Mouse (Mus musculus): ENCODE results near the gene Gm4924. TPM values are rescaled to one million over a fixed set of nuclear protein-coding genes. Genes with fewer than 3 reads are reported as not detected.

Gene Gm4924
- polyA plus RNA-seq (2015; fragmentation: Nextera tagmentation; extraction: Ambion mirVana), result 6.2 and 8.5 TPM in 2 replicates

DNA sequence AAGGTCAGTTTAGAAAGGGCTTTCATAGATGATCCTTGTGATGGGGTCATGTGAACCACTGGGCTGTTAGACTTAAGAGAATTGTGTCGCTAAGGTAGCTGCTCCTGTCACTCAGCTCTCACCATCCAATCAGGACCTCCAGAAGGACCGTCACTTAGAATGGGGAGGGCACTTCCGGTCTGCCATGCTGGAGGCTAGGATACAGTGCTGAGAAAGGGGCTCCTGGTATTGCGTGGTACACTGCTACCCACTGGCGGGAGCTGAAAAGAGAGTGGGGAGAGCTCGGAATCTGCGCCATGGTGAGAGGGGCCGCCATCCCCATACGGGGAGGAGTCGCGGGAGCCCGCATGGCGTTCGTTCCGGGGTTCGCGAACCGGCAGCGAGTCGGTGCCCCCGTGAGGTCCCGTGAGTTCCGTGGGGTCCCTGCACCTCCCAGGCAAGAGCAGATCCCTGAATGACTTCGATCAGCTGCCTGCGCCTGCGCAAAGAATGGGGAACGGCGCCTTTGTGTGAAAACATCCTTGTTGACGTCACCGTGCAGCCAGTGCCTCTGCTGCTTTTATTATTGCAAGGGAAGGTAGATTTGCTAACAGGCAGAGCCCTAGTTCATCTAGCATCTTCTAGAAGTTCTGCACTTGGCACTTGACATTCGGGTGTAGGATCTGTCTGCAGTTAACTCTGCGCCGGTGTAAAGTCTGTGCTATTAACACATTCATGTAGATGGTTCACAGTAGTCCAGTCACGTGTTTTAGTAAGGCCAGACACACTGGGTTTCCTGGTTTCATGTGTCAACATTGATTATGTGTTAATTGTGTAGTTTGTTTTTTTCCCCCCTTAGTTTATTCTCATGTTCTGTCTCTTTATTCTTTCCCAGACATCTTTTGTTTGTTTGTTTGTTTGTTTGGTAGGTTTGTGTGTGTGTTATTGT lies at the start of gene Gm4924:
Gene Gm4924 (plus strand): TSS at position 173 of the 928 bp plus-strand sequence.
- H3K9ac ChIP-seq (ENCODE audit: low read length), result peak within 1 kb of the TSS; percentile 90
- peak within 1 kb of the TSS; percentile 58 for H3K4me2 ChIP-seq (ENCODE audit: low read depth, low read length)
- H3K27me3 ChIP-seq (ENCODE audit: control insufficient read depth, insufficient read depth, low read length), result no peaks in the 10 kb centered on the region
- no peaks in the 10 kb centered on the region for H3K4me1 ChIP-seq (ENCODE audit: control insufficient read depth, insufficient read depth, low read length)
- H3K9me3 ChIP-seq (replicated peaks; ENCODE audit: control insufficient read depth, low read length), result no peaks in the 10 kb centered on the region
- no peaks in the 10 kb centered on the region for H3K36me3 ChIP-seq (ENCODE audit: control insufficient read depth, insufficient read depth, low read length)
- H3K4me3 ChIP-seq (replicated peaks; ENCODE audit: low read length), result peak within 1 kb of the TSS; percentile 74
- peak; percentile 99 for ATAC-seq (ENCODE audit: insufficient read depth, low FRiP score)
- 3% methylated on average over 34 of the region's 34 CpGs for WGBS
- peak within 1 kb of the TSS; percentile 92 for H3K27ac ChIP-seq (ENCODE audit: low read length)

DNA sequence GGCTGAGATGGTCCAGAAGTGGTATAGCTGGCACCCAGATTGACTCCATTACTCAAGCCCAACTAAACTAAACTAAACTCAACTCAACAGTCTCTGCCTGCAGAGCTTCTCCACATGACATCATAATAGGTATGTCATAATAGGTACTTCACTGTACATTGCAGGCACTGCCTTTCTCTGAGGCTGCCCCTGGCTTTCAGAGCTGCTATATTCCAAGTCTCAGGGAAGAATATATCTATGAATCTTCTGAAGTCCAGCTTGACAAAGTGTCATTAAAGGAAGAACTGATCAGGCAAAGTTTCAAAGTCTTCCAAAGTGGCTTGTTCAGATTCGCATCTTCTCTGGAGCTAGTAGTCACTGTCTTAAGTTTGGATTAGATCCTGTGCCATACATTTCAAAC lies 37.6 kb upstream of the Gm4924 start, which contains the start of gene 4932415D10Rik:
Gene 4932415D10Rik (minus strand): TSS at position 101 of the 400 bp plus-strand sequence.
- Histone ChIP-seq H3K4me2 (ENCODE audit: low read depth, low read length) (no peak within 1 kb of the TSS), H3K9me3 (replicated peaks; ENCODE audit: control insufficient read depth, low read length) (no peaks in the 10 kb centered on the region), H3K27me3 (ENCODE audit: control insufficient read depth, insufficient read depth, low read length) (no peaks in the 10 kb centered on the region), H3K9ac (ENCODE audit: low read length) (no peak within 1 kb of the TSS), H3K4me3 (replicated peaks; ENCODE audit: low read length) (no peak within 1 kb of the TSS), H3K27ac (ENCODE audit: low read length) (no peak within 1 kb of the TSS), H3K4me1 (ENCODE audit: control insufficient read depth, insufficient read depth, low read length) (no peaks in the 10 kb centered on the region), H3K36me3 (ENCODE audit: control insufficient read depth, insufficient read depth, low read length) (no peaks in the 10 kb centered on the region)
- 91% methylated on average over 1 of the region's 1 CpGs for WGBS
- no peak for ATAC-seq (ENCODE audit: insufficient read depth, low FRiP score)

DNA sequence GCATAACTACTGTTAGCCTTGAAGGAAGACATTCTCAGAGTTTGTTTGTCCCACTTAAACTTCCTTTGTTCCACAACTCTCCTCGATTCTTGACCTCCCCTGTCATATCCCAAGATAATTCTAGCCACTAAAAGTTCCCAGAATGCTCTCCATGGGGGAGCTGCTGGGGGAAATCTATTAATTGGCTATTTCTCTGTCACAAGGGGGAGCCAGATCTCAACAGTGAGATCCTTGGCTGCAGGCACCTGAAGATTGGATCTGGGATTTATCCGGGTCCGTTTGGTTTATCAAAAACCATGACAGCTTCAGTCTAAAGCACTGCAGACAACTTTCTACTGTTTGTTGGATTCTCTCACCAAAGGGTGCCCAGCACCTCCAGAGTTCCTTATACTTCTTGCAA lies 33.9 kb upstream of the Gm4924 start:
- 57% methylated on average over 3 of the region's 3 CpGs for WGBS
- no peaks in the 10 kb centered on the region for H3K4me1 ChIP-seq (ENCODE audit: control insufficient read depth, insufficient read depth, low read length)
- no peak overlapping the region for H3K4me3 ChIP-seq (replicated peaks; ENCODE audit: low read length)
- H3K4me2 ChIP-seq (ENCODE audit: low read depth, low read length), result no peak overlapping the region
- H3K9me3 ChIP-seq (replicated peaks; ENCODE audit: control insufficient read depth, low read length), result no peaks in the 10 kb centered on the region
- H3K9ac ChIP-seq (ENCODE audit: low read length), result no peak overlapping the region
- H3K27me3 ChIP-seq (ENCODE audit: control insufficient read depth, insufficient read depth, low read length), result no peaks in the 10 kb centered on the region
- H3K27ac ChIP-seq (ENCODE audit: low read length), result no peak overlapping the region
- H3K36me3 ChIP-seq (ENCODE audit: control insufficient read depth, insufficient read depth, low read length), result no peaks in the 10 kb centered on the region
- no peak for ATAC-seq (ENCODE audit: insufficient read depth, low FRiP score)

DNA sequence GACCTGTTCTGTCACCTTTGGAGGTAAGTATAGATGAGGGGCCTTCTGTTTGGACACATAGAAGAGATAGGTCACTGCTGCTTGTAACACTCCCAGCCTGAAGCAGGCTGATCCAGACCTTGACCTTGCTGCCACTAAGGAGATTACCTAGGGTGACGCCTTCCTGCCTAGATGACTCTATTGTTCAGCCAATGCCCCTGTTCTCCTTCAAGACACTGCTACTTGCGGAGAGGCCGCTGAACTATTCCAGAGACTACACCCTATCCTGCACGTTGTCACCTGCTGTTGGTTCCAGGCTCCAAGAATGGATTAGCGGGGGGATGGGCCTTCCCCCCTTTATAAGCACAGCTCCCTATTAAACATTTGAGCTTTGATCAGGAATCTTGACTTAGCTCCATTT lies 24.2 kb upstream of the Gm4924 start:
- no peaks in the 10 kb centered on the region for H3K4me1 ChIP-seq (ENCODE audit: control insufficient read depth, insufficient read depth, low read length)
- H3K27me3 ChIP-seq (ENCODE audit: control insufficient read depth, insufficient read depth, low read length), result no peaks in the 10 kb centered on the region
- H3K27ac ChIP-seq (ENCODE audit: low read length), result no peak overlapping the region
- H3K9ac ChIP-seq (ENCODE audit: low read length), result no peak overlapping the region
- H3K9me3 ChIP-seq (replicated peaks; ENCODE audit: control insufficient read depth, low read length), result no peaks in the 10 kb centered on the region
- no peak overlapping the region for H3K4me3 ChIP-seq (replicated peaks; ENCODE audit: low read length)
- 76% methylated on average over 5 of the region's 5 CpGs for WGBS
- H3K36me3 ChIP-seq (ENCODE audit: control insufficient read depth, insufficient read depth, low read length), result no peaks in the 10 kb centered on the region
- H3K4me2 ChIP-seq (ENCODE audit: low read depth, low read length), result no peak overlapping the region
- no peak for ATAC-seq (ENCODE audit: insufficient read depth, low FRiP score)

DNA sequence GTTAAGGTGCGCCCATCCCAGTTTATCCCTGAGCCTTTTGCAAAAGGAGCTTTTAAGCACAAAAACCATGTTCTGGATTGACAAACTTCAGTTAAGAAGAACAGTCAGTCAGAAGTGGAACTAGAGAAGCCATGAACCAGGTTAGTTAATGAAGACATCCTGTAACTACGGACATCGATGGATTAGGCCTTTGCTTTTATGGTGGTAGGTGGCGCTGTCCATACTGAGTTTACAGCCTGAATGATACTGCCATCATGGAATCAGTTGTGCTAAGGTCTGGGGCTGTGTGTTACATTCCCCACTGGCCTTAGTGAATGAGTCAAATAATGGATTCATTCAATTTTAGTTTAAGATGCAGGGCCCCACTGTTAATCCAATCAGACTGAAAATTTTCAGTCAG lies 1.3 kb downstream of the Gm4924 start:
- H3K27ac ChIP-seq (ENCODE audit: low read length), result no peak overlapping the region

DNA sequence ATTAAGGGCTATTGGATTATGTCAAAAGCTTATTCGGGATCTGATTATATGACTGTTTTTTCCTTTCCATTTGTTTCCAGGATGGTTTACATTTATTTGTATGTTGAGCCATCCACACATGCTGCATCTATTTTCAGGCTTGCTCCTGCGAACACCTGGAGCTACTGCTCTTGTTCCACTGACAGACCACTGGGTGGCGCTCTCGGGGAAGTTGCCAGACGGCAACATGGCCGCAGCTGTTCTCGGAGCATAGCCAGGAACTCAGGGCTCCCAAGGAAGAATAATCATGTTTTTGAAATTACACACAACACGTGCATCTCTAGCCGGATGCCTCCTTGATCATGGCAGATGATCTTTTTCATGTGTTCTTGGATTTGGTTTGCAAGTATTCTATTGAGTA lies 7.9 kb downstream of the Gm4924 start:
- Histone ChIP-seq H3K4me2 (ENCODE audit: low read depth, low read length) (no peak overlapping the region), H3K27ac (ENCODE audit: low read length) (no peak overlapping the region), H3K9me3 (replicated peaks; ENCODE audit: control insufficient read depth, low read length) (peaks cover 15% of the 10 kb centered on the region), H3K27me3 (ENCODE audit: control insufficient read depth, insufficient read depth, low read length) (no peaks in the 10 kb centered on the region), H3K9ac (ENCODE audit: low read length) (no peak overlapping the region), H3K4me3 (replicated peaks; ENCODE audit: low read length) (no peak overlapping the region), H3K36me3 (ENCODE audit: control insufficient read depth, insufficient read depth, low read length) (0 out of 2 replicates have a peak, but pooled peaks cover 6% of the 10 kb centered on the region), H3K4me1 (ENCODE audit: control insufficient read depth, insufficient read depth, low read length) (no peaks in the 10 kb centered on the region)
- ATAC-seq (ENCODE audit: insufficient read depth, low FRiP score), result no peak
- 89% methylated on average over 9 of the region's 9 CpGs for WGBS

More for the DNA sequence above, 1.3 kb downstream of the Gm4924 start:
- WGBS, result 98% methylated on average over 4 of the region's 4 CpGs
- no peak for ATAC-seq (ENCODE audit: insufficient read depth, low FRiP score)
- H3K4me1 ChIP-seq (ENCODE audit: control insufficient read depth, insufficient read depth, low read length), result no peaks in the 10 kb centered on the region
- H3K4me3 ChIP-seq (replicated peaks; ENCODE audit: low read length), result no peak overlapping the region
- no peaks in the 10 kb centered on the region for H3K36me3 ChIP-seq (ENCODE audit: control insufficient read depth, insufficient read depth, low read length)
- no peak overlapping the region for H3K4me2 ChIP-seq (ENCODE audit: low read depth, low read length)
- no peaks in the 10 kb centered on the region; the same call in 1 of the 2 replicates for H3K9me3 ChIP-seq (replicated peaks; ENCODE audit: control insufficient read depth, low read length)
- no peaks in the 10 kb centered on the region for H3K27me3 ChIP-seq (ENCODE audit: control insufficient read depth, insufficient read depth, low read length)
- no peak overlapping the region for H3K9ac ChIP-seq (ENCODE audit: low read length)

DNA sequence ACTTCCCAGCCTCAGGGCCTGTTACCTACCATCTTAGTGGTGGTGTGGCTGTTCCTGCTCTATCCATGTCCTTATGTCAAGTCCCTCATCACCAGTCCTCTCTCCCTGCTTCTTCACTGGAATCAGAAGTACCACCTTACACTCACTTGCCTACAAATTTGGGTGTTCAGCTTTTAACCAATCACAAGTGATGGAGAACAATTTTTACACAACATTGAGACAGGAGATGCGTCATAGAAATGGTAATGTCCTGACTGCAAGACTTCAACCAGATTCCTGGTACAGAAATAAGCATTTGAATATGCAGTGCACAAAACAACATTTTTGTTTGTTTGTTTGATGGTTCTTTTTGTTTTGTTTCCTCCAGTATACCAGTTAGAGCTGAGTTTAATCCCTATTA lies 28.9 kb downstream of the Gm4924 start:
- no peak overlapping the region for H3K9ac ChIP-seq (ENCODE audit: low read length)
- no peaks in the 10 kb centered on the region for H3K27me3 ChIP-seq (ENCODE audit: control insufficient read depth, insufficient read depth, low read length)
- H3K4me1 ChIP-seq (ENCODE audit: control insufficient read depth, insufficient read depth, low read length), result no peaks in the 10 kb centered on the region
- no peak for ATAC-seq (ENCODE audit: insufficient read depth, low FRiP score)
- 95% methylated on average over 1 of the region's 1 CpGs for WGBS
- H3K9me3 ChIP-seq (replicated peaks; ENCODE audit: control insufficient read depth, low read length), result peaks cover 19% of the 10 kb centered on the region
- peaks cover 4% of the 10 kb centered on the region; the same call in 1 of the 2 replicates for H3K36me3 ChIP-seq (ENCODE audit: control insufficient read depth, insufficient read depth, low read length)
- no peak overlapping the region for H3K4me3 ChIP-seq (replicated peaks; ENCODE audit: low read length)
- H3K27ac ChIP-seq (ENCODE audit: low read length), result no peak overlapping the region
- no peak overlapping the region for H3K4me2 ChIP-seq (ENCODE audit: low read depth, low read length)

DNA sequence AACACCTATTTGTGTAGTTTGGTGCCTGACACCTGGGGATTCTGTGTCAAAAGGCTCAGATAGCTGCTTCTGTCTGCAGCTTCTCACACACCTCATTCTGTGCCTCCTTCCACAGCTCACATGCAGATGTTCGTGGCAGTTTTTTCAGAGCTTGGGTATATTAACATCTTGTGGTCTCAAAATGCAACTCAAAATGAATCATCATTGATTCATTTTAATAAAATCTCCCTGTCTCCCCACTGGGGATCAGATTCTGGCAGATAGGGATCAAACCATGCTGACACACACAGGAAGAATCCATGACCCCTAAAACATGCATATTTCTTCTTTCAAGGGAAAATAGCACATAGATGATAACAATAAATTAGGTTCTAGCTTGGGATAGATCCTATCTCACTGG lies 55.5 kb downstream of the Gm4924 start:
- no peak for ATAC-seq (ENCODE audit: insufficient read depth, low FRiP score)
- no peaks in the 10 kb centered on the region; the same call in 1 of the 2 replicates for H3K36me3 ChIP-seq (ENCODE audit: control insufficient read depth, insufficient read depth, low read length)
- no peak overlapping the region for H3K9ac ChIP-seq (ENCODE audit: low read length)
- H3K4me3 ChIP-seq (replicated peaks; ENCODE audit: low read length), result no peak overlapping the region
- H3K27me3 ChIP-seq (ENCODE audit: control insufficient read depth, insufficient read depth, low read length), result no peaks in the 10 kb centered on the region
- no peak overlapping the region for H3K27ac ChIP-seq (ENCODE audit: low read length)
- H3K4me2 ChIP-seq (ENCODE audit: low read depth, low read length), result no peak overlapping the region
- whole genome bisulfite sequencing, result 79% methylated on average over 1 of the region's 1 CpGs
- H3K9me3 ChIP-seq (replicated peaks; ENCODE audit: control insufficient read depth, low read length), result peaks cover 8% of the 10 kb centered on the region; the same call in 1 of the 2 replicates
- no peaks in the 10 kb centered on the region for H3K4me1 ChIP-seq (ENCODE audit: control insufficient read depth, insufficient read depth, low read length)

DNA sequence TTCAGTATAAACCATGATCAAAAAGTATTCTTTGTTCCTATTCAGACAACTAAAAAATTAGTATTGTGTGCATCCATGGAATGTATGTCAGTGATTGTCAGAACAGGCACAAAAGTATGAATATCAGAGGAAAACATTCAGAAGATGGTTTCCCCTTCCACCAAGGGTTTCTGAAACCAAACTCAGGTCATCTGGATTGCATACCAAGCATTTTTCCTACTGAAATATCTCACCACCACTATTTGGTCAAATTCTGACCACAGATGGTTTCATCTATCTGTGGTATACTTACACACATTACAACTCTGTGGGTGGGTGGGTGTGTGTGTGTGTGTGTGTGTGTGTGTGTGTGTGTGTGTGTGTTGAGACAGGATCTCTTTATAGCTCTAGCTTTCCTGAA lies 69.6 kb downstream of the Gm4924 start:
- Histone ChIP-seq H3K9ac (ENCODE audit: low read length) (no peak overlapping the region), H3K4me1 (ENCODE audit: control insufficient read depth, insufficient read depth, low read length) (no peaks in the 10 kb centered on the region), H3K36me3 (ENCODE audit: control insufficient read depth, insufficient read depth, low read length) (no peaks in the 10 kb centered on the region), H3K4me2 (ENCODE audit: low read depth, low read length) (no peak overlapping the region), H3K9me3 (replicated peaks; ENCODE audit: control insufficient read depth, low read length) (no peaks in the 10 kb centered on the region), H3K27ac (ENCODE audit: low read length) (no peak overlapping the region), H3K4me3 (replicated peaks; ENCODE audit: low read length) (no peak overlapping the region), H3K27me3 (ENCODE audit: control insufficient read depth, insufficient read depth, low read length) (no peaks in the 10 kb centered on the region)
- no peak for ATAC-seq (ENCODE audit: insufficient read depth, low FRiP score)
